ENCODE assay signal across 26 mouse cellular contexts in the genomic region with DNA sequence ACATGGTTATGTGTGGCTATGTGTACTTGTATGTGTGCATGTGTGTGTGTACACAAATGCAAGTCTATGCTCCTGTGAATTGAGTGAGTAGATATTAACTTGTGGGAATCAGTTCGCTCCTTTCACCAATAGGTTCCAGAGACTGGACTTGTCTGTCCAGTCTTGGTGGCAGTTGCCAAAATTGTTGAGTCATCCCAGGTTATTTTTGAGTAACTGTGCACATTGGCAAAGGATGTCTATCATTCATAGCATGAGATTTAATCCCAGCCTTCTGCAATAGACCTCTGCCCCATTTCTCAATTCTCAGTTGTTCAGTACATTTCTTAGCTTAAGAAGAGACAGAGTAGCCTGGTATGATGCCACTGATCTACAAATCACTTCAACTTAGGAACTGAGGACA. TPM values are rescaled to one million over a fixed set of nuclear protein-coding genes. Genes with fewer than 3 reads are reported as not detected.
DNase-seq lines count a peak whose midpoint lies in the region; TF ChIP-seq lines count a peak whose summit lies in the region.
"Had no signal": no experiment of that assay in that cellular context is flagged by ENCODE, and none has a peak within 500 bp of the region (broad histone marks: within the 10 kb centered on the region; RNA-seq: fewer than 3 reads in every experiment).

No protein-coding gene starts in this region.

- peaks cover 6% of the 10 kb centered on the region for H3K4me1 ChIP-seq in liver, adult 2 months (ENCODE audit: control insufficient read depth, insufficient read depth, low read length)
- H3K4me1 ChIP-seq: embryonic facial prominence, embryonic 13.5 days; forebrain, embryonic 13.5 days; heart, embryonic 13.5 days; hindbrain, embryonic 12.5 days had no signal

- H3K27ac ChIP-seq in liver, adult 2 months (replicated peaks; ENCODE audit: insufficient read depth, low read depth, low read length) = no peak overlapping the region
- H3K27ac ChIP-seq: embryonic facial prominence, embryonic 13.5 days; forebrain, embryonic 13.5 days; heart, embryonic 13.5 days; hindbrain, embryonic 12.5 days had no signal

- no peak overlapping the region; the same call in 1 of the 2 replicates for H3K9ac ChIP-seq in liver, adult 2 months (ENCODE audit: low read depth, low read length)
- H3K9ac ChIP-seq: embryonic facial prominence, embryonic 13.5 days; forebrain, embryonic 13.5 days; forebrain, postnatal 0 days; heart, embryonic 13.5 days; hindbrain, embryonic 12.5 days had no signal

- DNase-seq in adrenal gland, adult 2 months = peak; percentile 38
- no peak for DNase-seq in adrenal gland, postnatal 25 days
- DNase-seq in liver, adult 2 months (ENCODE audit: extremely low read depth, low read depth, low spot score) = peak; percentile 97
- DNase-seq in liver (no peak), adipocyte (ENCODE audit: low spot score) (peak; percentile 40)
- peak; percentile 69 for DNase-seq in gonadal fat pad, adult 2 months (ENCODE audit: low read depth)
- DNase-seq in cerebellum, postnatal 10 days = no peak
- DNase-seq: B cell, adult 2 months; cerebellum, adult 11 months; cerebellum, adult 9-10 months; cerebellum, postnatal 36 days; forebrain, postnatal 0 days; gastrocnemius, postnatal 14 days; heart, postnatal 36 days had no signal

- no peaks in the 10 kb centered on the region for H3K79me2 ChIP-seq in liver, adult 2 months (ENCODE audit: control insufficient read depth, insufficient read depth, low read length)

- no peaks in the 10 kb centered on the region for H3K27me3 ChIP-seq in liver, adult 2 months (ENCODE audit: control insufficient read depth, insufficient read depth, low read length)
- H3K27me3 ChIP-seq: embryonic facial prominence, embryonic 13.5 days; forebrain, embryonic 13.5 days; heart, embryonic 13.5 days; hindbrain, embryonic 12.5 days had no signal

- H3K4me3 ChIP-seq in liver, adult 2 months (ENCODE audit: insufficient read depth, low read depth, low read length) = no peak overlapping the region
- H3K4me3 ChIP-seq: embryonic facial prominence, embryonic 13.5 days; forebrain, embryonic 13.5 days; heart, embryonic 13.5 days; hindbrain, embryonic 12.5 days had no signal

- TF ChIP-seq CTCF in liver, adult 2 months (IDR thresholded peaks at IDR 0.05; ENCODE audit: low read depth, low read length) = no peak

- H3K36me3 ChIP-seq in liver, adult 2 months (ENCODE audit: control insufficient read depth, insufficient read depth, low read length) = no peaks in the 10 kb centered on the region
- H3K36me3 ChIP-seq: embryonic facial prominence, embryonic 13.5 days; G1E; heart, embryonic 13.5 days; hindbrain, embryonic 12.5 days had no signal

- WGBS in liver, adult 2 months = 13% methylated on average over 1 of the region's 1 CpGs

- no peak for TF ChIP-seq POLR2A in liver, adult 2 months (IDR thresholded peaks at IDR 0.05; ENCODE audit: extremely low read depth, insufficient read depth, low read length)

RNA-seq across cellular contexts. Expression of gene Fbxw16, which starts 16.0 kb away (rescaled TPM):
- not detected for total RNA-seq in adrenal gland, adult 2 months (2021)
- polyA plus RNA-seq in adrenal gland, adult 2 months (2012; rRNA removed) = not detected in 2 replicates
- total RNA-seq in adrenal gland, postnatal 25 days (2021) = not detected in 2 replicates
- total RNA-seq in liver, adult 2 months (2014; rRNA removed) = not detected in 2 replicates
- not detected in 2 replicates for polyA plus RNA-seq in liver, adult 2 months (2012; rRNA removed)
- polyA plus RNA-seq in gonadal fat pad, adult 2 months (2012; rRNA removed) = not detected in 2 replicates
- total RNA-seq: forebrain, postnatal 0 days; G1E; gastrocnemius, adult 18-20 months; gastrocnemius, postnatal 14 days; granulocyte monocyte progenitor cell, adult 5-6 weeks; heart, postnatal 36 days had no signal
- polyA plus RNA-seq: brain, embryonic 14.5 days; CD4-positive, CD25-positive, alpha-beta regulatory T cell, adult 4 months; embryonic facial prominence, embryonic 13.5 days; forebrain, embryonic 13.5 days; forebrain, postnatal 0 days; G1E; heart, embryonic 13.5 days; heart, postnatal 0 days; hindbrain, embryonic 12.5 days; hindbrain, embryonic 16.5 days; inflammation-experienced regulatory T-cells, adult 6 months had no signal

RNA-seq across cellular contexts. Expression of gene Fbxw22, which starts 28.9 kb away (rescaled TPM):
- not detected for total RNA-seq in adrenal gland, adult 2 months (2021)
- not detected in 2 replicates for polyA plus RNA-seq in adrenal gland, adult 2 months (2012; rRNA removed)
- not detected in 2 replicates for total RNA-seq in adrenal gland, postnatal 25 days (2021)
- total RNA-seq in liver, adult 2 months (2014; rRNA removed) = not detected in 2 replicates
- polyA plus RNA-seq in liver, adult 2 months (2012; rRNA removed) = not detected in 2 replicates
- polyA plus RNA-seq in gonadal fat pad, adult 2 months (2012; rRNA removed) = not detected in 2 replicates
- total RNA-seq: forebrain, postnatal 0 days; gastrocnemius, adult 18-20 months; gastrocnemius, postnatal 14 days; granulocyte monocyte progenitor cell, adult 5-6 weeks; heart, postnatal 36 days had no signal
- polyA plus RNA-seq: brain, embryonic 14.5 days; CD4-positive, CD25-positive, alpha-beta regulatory T cell, adult 4 months; embryonic facial prominence, embryonic 13.5 days; forebrain, embryonic 13.5 days; forebrain, postnatal 0 days; G1E; heart, embryonic 13.5 days; heart, postnatal 0 days; hindbrain, embryonic 12.5 days; hindbrain, embryonic 16.5 days had no signal

Comparison
In these comparisons a context has a peak if more than half of its experiments do, and no peak if none do; other contexts are left out.
1. DNase-seq: peak in adrenal gland, adult 2 months (single experiment), liver, adult 2 months (single experiment), adipocyte (single experiment) and gonadal fat pad, adult 2 months (single experiment); none in adrenal gland, postnatal 25 days (single experiment), liver (single experiment) and cerebellum, postnatal 10 days (0 of 2).